Mouse (Mus musculus): ENCODE data around the gene Olfr1115.
"Not testable (repeated sequence)": the region's sequence is repeated elsewhere in the genome, so short reads cannot be mapped to it uniquely, and the experiment has no call there.

The Olfr1115 gene

DNA sequence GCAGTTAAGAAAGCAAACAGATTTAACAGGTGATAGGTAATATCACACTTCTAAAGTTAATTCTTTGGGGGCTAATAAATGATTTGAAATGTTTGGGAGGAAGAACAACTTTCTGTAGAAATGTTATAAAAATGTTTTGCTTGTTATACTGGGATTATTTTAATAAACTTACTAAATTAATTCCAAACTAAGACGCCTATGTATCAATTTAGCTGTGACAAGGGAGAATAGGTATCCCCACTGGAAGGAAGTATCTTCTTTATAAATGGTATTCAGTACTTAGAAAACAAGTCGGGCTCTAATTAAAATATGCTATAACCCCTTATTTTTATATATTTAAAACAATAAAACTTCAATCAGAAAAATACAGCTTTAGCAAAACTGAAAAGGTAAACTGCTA, at the start of gene Olfr1115:
Olfr1115 (plus strand) TSS at position 301 of the 400 bp plus-strand sequence.
- no peak for DNase-seq (ENCODE audit: low spot score)

DNA sequence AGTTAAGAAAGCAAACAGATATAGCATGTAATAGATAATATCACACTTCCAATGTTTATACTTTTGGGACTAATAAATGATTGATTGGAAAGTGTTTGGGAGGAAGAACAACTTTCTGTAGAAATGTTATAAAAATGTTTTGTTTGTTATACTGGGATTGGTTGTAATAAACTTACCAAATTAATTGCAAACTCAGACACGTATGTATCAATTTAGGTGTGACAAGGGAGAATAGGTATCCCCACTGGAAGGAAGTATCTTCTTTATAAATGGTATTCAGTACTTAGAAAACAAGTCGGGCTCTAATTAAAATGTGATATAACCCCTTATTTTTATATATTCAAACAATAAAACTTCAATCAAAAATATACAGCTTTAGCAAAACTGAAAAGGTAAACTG, 39.1 kb upstream of the Olfr1115 start, which contains the start of gene Olfr1113:
Olfr1113 (plus strand) TSS at position 301 of the 400 bp plus-strand sequence.
- no peak for DNase-seq (ENCODE audit: low spot score)

- no peak for DNase-seq (ENCODE audit: low spot score)
Observed at GRCm38 (mm10) chr2:87267234-87267633, 19.4 kb downstream of the Olfr1115 start, which contains the start of gene Olfr1116. Olfr1116 (plus strand) TSS chr2:87267534.

DNA sequence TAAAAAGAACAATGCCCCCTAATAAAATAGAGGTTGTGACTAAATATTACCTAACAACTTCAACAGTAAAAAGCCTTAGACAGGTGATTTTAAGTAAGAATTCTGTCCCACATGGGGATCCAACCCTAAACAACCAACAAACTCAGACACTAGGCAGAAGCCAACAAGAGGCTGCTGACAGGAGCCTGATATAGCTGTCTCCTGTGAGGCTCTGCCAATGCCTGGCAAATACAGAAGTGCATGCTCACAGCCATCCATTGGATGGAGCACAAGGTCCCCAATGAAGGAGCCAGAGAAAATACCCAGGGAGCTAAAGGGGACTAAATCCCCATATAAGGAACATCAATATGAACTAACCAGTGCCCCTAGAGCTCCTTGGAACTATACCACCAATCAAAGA, 46.2 kb downstream of the Olfr1115 start:
- not testable (repeated sequence) for DNase-seq (ENCODE audit: low spot score)

Measured in yolk sac, embryonic 10.5 days (tissue).